Mouse (Mus musculus) liver, embryonic 14.5 days (tissue): ENCODE measurements at regions not wholly inside any gene's neighbourhood (a gene's known extent, or its start where the extent isn't known, plus 50 kb on each side); places are given as distances from the start of the nearest gene placed in this dataset.

Experiments
- ATAC-seq: fragments of 200-750 bp; cut with Nextera tagmentation; 2 replicates; pipeline ENCODE4 v1.8.0; 2017; ENCODE audit warnings: moderate number of reproducible peaks, mild to moderate bottlenecking, moderate library complexity; ENCODE audit not compliant: insufficient read depth
- DNase-seq, 3 experiments: peaks; one replicate each; pipeline ENCODE4 v3.0.0-alpha.2; 2012 to 2013; ENCODE audit warnings: low read depth in 3 of 3, low spot score in 3 of 3
- H3K27ac ChIP-seq: fragments of 300-500 bp; sonication (generic); 2 replicates; pipeline ENCODE4 v1.5.1; 2014; ENCODE audit warnings: moderate library complexity, mild to moderate bottlenecking, control low read depth, inconsistent platforms
- H3K27me3 ChIP-seq: fragments of 300-500 bp; sonication (generic); 2 replicates; pipeline ENCODE4 v1.6.1; 2014; ENCODE audit warnings: mild to moderate bottlenecking, low read length, moderate library complexity; ENCODE audit not compliant: control insufficient read depth, insufficient read depth
- H3K36me3 ChIP-seq: fragments of 300-500 bp; sonication (generic); replicated peaks from 2 replicates; pipeline ENCODE4 v1.6.1; 2014; ENCODE audit warnings: low read depth; ENCODE audit not compliant: control insufficient read depth, insufficient read depth
- H3K4me1 ChIP-seq, 2 experiments: fragments of 200-500 bp in 1 of 2; fragments of 300-500 bp in 1 of 2; sonication (generic) in 1 of 2; replicated peaks; 2 replicates each; pipeline ENCODE4 v1.6.1; 2012 to 2014; ENCODE audit warnings: antibody characterized with exemption in 1 of 2, inconsistent platforms in 1 of 2, low read length in 1 of 2; ENCODE audit not compliant: control insufficient read depth in 2 of 2, insufficient read depth in 2 of 2
- H3K4me2 ChIP-seq: fragments of 300-500 bp; sonication (generic); 2 replicates; pipeline ENCODE4 v1.6.1; 2014; ENCODE audit warnings: low read depth, mild to moderate bottlenecking, control low read depth, moderate library complexity
- H3K4me3 ChIP-seq, 2 experiments: fragments of 200-500 bp in 1 of 2; fragments of 300-500 bp in 1 of 2; sonication (generic) in 1 of 2; 2 replicates each; pipeline ENCODE4 v1.5.1; 2012 to 2014; ENCODE audit warnings: low read depth in 2 of 2, low read length in 2 of 2, mild to moderate bottlenecking in 2 of 2, control low read depth in 1 of 2, inconsistent platforms in 1 of 2, moderate library complexity in 1 of 2; ENCODE audit not compliant: insufficient read depth in 1 of 2
- H3K9ac ChIP-seq: fragments of 300-500 bp; sonication (generic); replicated peaks from 2 replicates; pipeline ENCODE4 v1.6.1; 2014; ENCODE audit warnings: mild to moderate bottlenecking, control low read depth, moderate library complexity
- H3K9me3 ChIP-seq: fragments of 300-500 bp; sonication (generic); 2 replicates; pipeline ENCODE4 v1.6.1; 2016; ENCODE audit warnings: low read length, mixed read lengths; ENCODE audit not compliant: control insufficient read depth
- CTCF ChIP-seq: IDR thresholded peaks from 2 replicates; pipeline ENCODE4 v1.5.1; 2016; ENCODE audit warnings: antibody characterized with exemption, low read depth, control low read depth
- EP300 ChIP-seq: IDR thresholded peaks from 2 replicates; pipeline ENCODE4 v1.6.1; 2016; ENCODE audit warnings: antibody characterized with exemption, low read depth
- WGBS: fragments of 180-500 bp; shearing (Covaris S2); extraction: QIAGEN DNeasy Blood & Tissue Kit; methylation state at CpG from one replicate; pipeline ENCODE4 v1.1.7; 2014; ENCODE audit not compliant: insufficient replicate concordance; 5-methylcytosine and 5-hydroxymethylcytosine counted together

- no peak overlapping the region for H3K27ac ChIP-seq
- TF ChIP-seq CTCF: no peak
- TF ChIP-seq EP300: no peak
- no peaks in the 10 kb centered on the region for H3K27me3 ChIP-seq
- ATAC-seq (no peak), DNase-seq (no peak)
- no peaks in the 10 kb centered on the region for H3K4me1 ChIP-seq
- 56% methylated on average over 4 of the region's 4 CpGs for WGBS
- H3K9me3 ChIP-seq: no peaks in the 10 kb centered on the region
- no peak overlapping the region for H3K9ac ChIP-seq
- H3K36me3 ChIP-seq: no peaks in the 10 kb centered on the region
- H3K4me2 ChIP-seq: no peak overlapping the region
- no peak overlapping the region for H3K4me3 ChIP-seq
Observed at GRCm38 (mm10) chr19:14109091-14109490, 195.8 kb downstream of the Olfr1505 start.

DNA sequence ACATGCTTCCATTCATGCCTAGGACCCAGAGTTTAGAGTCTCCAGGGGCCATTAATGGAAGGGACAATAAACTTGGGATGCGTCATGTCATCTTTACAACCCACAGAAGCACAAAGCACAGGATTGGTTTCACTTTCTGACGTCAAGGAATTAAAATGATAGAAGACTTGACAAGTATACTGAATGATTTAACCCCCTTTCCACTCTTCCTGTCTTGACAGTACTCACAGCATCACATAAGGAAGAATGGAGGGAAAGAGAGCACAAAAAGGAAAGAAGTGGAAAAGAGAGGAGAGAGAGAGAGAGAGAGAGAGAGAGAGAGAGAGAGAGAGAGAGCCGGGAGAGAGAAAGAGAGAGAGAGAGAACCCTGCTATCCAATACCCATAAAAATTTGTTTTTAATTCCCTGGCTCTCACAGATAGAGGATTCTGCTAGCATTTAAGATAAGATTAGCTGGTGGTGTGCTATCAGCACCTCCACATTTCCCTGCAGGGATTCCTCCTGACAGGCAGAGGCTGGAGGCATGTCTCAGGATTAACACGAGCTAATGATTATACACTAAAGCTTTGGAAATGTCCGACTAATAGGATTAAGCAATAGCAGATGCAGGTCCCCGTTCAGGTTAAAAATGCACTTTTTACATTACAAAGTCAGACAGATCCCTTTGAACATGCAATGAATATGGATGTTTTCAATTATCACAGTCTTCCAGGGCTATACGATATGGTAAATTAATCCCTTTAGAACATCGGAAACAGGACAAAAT lies 210.2 kb downstream of the Olfr1505 start:
- Histone ChIP-seq H3K9me3 (no peaks in the 10 kb centered on the region), H3K27ac (no peak overlapping the region), H3K9ac (no peak overlapping the region), H3K4me3 (no peak overlapping the region), H3K27me3 (no peaks in the 10 kb centered on the region), H3K36me3 (no peaks in the 10 kb centered on the region), H3K4me1 (no peaks in the 10 kb centered on the region), H3K4me2 (0 out of 2 replicates have a peak overlapping the region, but pooled peaks have one; percentile 6)
- ATAC-seq (no peak), DNase-seq (no peak)
- WGBS: 18% methylated on average over 8 of the region's 8 CpGs
- TF ChIP-seq EP300: no peak

DNA sequence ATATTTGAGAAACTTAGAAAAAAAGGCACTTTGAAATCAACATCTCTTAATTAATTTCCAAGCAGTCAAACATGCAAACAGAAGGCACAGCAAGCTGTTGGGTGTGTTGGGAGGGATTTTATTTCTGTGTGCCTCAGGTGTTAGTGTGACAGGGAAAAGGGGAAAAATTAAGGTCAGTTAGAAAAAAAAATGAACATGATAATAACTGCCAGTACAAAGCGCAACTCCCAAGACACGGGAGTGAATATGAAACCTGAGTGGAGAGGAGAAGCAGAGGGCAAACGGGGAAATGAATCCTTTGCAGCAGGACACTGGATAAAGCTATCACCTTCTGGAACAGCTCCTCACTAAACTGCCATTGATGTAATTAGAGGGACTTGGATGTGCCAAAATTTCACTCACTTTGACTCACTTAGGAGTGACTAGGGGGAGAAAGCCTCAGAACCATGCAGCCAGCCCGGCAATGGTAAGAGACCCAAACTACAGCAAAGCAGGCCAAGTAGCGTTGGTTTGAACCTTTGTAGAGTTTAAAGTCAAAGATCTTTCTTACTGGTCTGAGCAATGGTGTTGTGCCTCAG lies 211.0 kb downstream of the Olfr1505 start:
- Histone ChIP-seq H3K36me3 (no peaks in the 10 kb centered on the region), H3K27me3 (no peaks in the 10 kb centered on the region), H3K9ac (no peak overlapping the region), H3K9me3 (no peaks in the 10 kb centered on the region), H3K4me3 (no peak overlapping the region), H3K4me2 (no peak overlapping the region), H3K4me1 (no peaks in the 10 kb centered on the region), H3K27ac (no peak overlapping the region)
- DNase-seq (no peak), ATAC-seq (no peak)
- 47% methylated on average over 5 of the region's 5 CpGs for WGBS
- TF ChIP-seq CTCF (no peak), EP300 (no peak)

- ATAC-seq: no peak
- Histone ChIP-seq H3K4me2 (no peak overlapping the region), H3K27me3 (no peaks in the 10 kb centered on the region), H3K4me1 (no peaks in the 10 kb centered on the region), H3K9ac (no peak overlapping the region), H3K27ac (no peak overlapping the region), H3K36me3 (no peaks in the 10 kb centered on the region), H3K9me3 (no peaks in the 10 kb centered on the region), H3K4me3 (no peak overlapping the region)
- DNase-seq: no peak
- WGBS: 57% methylated on average over 5 of the region's 5 CpGs
- no peak for TF ChIP-seq CTCF
- no peak for TF ChIP-seq EP300
Observed at GRCm38 (mm10) chr19:14124986-14125385, 211.7 kb downstream of the Olfr1505 start.

GRCm38 (mm10) chr19:14128397-14129209 lies 215.3 kb downstream of the Olfr1505 start:
- H3K4me2 ChIP-seq: no peak overlapping the region
- WGBS: 51% methylated on average over 8 of the region's 8 CpGs
- ATAC-seq (no peak), DNase-seq (no peak)
- no peaks in the 10 kb centered on the region for H3K4me1 ChIP-seq
- no peaks in the 10 kb centered on the region for H3K36me3 ChIP-seq
- no peaks in the 10 kb centered on the region for H3K9me3 ChIP-seq
- no peak overlapping the region for H3K27ac ChIP-seq
- H3K9ac ChIP-seq: no peak overlapping the region
- H3K4me3 ChIP-seq: no peak overlapping the region
- H3K27me3 ChIP-seq: no peaks in the 10 kb centered on the region
- TF ChIP-seq CTCF: no peak
- TF ChIP-seq EP300: no peak
